Mouse (Mus musculus): ENCODE data around the gene Pla2g12b.

DNA sequence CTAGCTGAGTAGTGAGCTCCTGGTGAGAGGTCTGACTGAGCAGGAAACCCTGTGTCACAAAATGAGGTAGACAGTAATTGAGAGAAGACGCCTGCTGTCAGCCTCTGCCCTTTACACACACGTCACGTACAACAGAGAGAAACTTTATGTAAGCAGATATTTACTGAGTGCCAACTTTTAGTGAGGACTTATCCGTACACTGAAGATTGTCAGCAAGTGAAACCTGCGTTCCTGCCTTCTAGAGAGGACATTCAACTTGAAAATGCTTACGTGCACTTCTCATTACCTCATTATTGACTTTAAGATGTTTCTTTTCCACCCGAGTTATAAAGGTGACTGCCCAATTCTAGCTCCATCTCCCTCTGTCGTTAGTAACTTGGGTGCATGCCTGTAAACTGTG lies 34.7 kb upstream of the Pla2g12b start:
- TF ChIP-seq CTCF (IDR thresholded peaks at IDR 0.05; ENCODE audit: insufficient read depth, low read length) (no peak), POLR2A (IDR thresholded peaks at IDR 0.05; ENCODE audit: borderline replicate concordance, extremely low read depth, low read depth, low read length) (no peak)
